Mouse (Mus musculus) brain, embryonic 14.5 days (tissue): ENCODE results near the gene Gal3st2.

Source experiments
- CTCF ChIP-seq: fragments of 200-500 bp; IDR thresholded peaks from 2 replicates; pipeline ENCODE4 v1.5.1; 2012; ENCODE audit warnings: inconsistent platforms, mild to moderate bottlenecking, moderate library complexity, borderline replicate concordance; ENCODE audit not compliant: insufficient read depth, insufficient read length; ENCODE audit errors: extremely low read depth
- POLR2A ChIP-seq: fragments of 200-500 bp; IDR thresholded peaks from 2 replicates; pipeline ENCODE4 v1.6.1; 2012; ENCODE audit warnings: mild to moderate bottlenecking, inconsistent platforms, borderline replicate concordance; ENCODE audit not compliant: poor library complexity, insufficient read depth, insufficient read length, severe bottlenecking; ENCODE audit errors: extremely low read depth

GRCm38 (mm10) chr1:93859619-93860018 lies 1.5 kb upstream of the Gal3st2 start:
- TF ChIP-seq CTCF (no peak), POLR2A (no peak)
